Mouse (Mus musculus): ENCODE results near the gene Tnrc6b. TPM values are rescaled to one million over a fixed set of nuclear protein-coding genes. Genes with fewer than 3 reads are reported as not detected.
"Not testable (repeated sequence)": the region's sequence is repeated elsewhere in the genome, so short reads cannot be mapped to it uniquely, and the experiment has no call there.

The Tnrc6b gene
- polyA plus RNA-seq, 1 experiment from 2014 or later, result 17.9 TPM

DNA sequence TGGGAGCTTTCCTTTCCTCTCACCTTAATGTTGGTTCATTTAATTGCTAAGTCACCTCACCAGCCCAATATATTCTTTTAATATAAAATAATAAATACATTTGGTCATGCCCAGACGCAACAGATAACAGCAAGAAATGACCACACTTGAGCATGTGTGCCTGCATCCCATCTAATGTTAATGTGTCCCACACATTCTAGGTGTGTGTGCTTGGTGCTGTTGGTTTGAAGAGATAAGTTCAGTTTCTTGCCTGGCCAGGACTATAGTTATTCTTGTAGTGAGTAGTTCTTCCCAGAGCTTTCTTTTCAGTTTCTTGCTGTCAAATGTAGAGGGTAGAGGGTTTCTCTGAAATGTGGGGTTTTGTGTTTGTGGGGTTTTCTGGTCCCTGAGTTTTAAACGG lies 133.8 kb downstream of the Tnrc6b start:
- no peak overlapping the region for H3K4me3 ChIP-seq (ENCODE audit: low read depth, low read length)
- no peaks in the 10 kb centered on the region for H3K9me3 ChIP-seq (replicated peaks; ENCODE audit: control insufficient read depth, low read length)
- no peak overlapping the region for H3K4me2 ChIP-seq
- no peaks in the 10 kb centered on the region for H3K27me3 ChIP-seq (ENCODE audit: control insufficient read depth, insufficient read depth, low read length)
- no peak overlapping the region for H3K9ac ChIP-seq (ENCODE audit: low read depth, low read length)
- WGBS (ENCODE audit: insufficient replicate concordance), result 81% methylated on average over 2 of the region's 2 CpGs
- no peak for ATAC-seq (replicated peaks; ENCODE audit: insufficient number of reproducible peaks, low FRiP score, low TSS enrichment)
- H3K27ac ChIP-seq (ENCODE audit: low read depth, low read length), result no peak overlapping the region
- peaks cover 16% of the 10 kb centered on the region for H3K4me1 ChIP-seq (ENCODE audit: control insufficient read depth, insufficient read depth, low read length)
- H3K36me3 ChIP-seq (ENCODE audit: control insufficient read depth, insufficient read depth, low read length), result no peaks in the 10 kb centered on the region

DNA sequence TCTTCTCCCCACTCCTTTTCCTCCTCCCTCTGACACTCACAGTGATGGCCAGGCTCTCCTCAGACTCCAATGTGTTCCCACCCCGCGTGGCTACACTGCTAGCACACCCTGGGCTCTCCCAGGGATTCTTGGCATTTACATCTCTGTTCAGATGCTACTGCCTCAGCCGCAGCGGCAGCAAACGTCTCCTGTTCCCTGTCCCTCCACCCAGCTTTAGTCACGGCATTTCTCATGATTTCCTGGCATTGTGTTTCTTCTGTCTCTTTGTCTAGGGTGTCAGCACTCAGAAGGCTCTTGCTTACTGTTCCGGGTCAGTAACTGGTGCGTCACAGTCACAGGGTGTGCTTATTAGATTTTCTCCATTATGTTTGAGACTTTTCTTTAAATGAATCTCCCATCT lies 138.9 kb downstream of the Tnrc6b start:
- H3K4me2 ChIP-seq, result no peak overlapping the region
- H3K4me3 ChIP-seq (ENCODE audit: low read depth, low read length), result no peak overlapping the region
- WGBS (ENCODE audit: insufficient replicate concordance), result 45% methylated on average over 8 of the region's 8 CpGs
- H3K27me3 ChIP-seq (ENCODE audit: control insufficient read depth, insufficient read depth, low read length), result no peaks in the 10 kb centered on the region
- no peak overlapping the region for H3K9ac ChIP-seq (ENCODE audit: low read depth, low read length)
- H3K27ac ChIP-seq (ENCODE audit: low read depth, low read length), result no peak overlapping the region
- peaks cover 17% of the 10 kb centered on the region for H3K4me1 ChIP-seq (ENCODE audit: control insufficient read depth, insufficient read depth, low read length)
- H3K36me3 ChIP-seq (ENCODE audit: control insufficient read depth, insufficient read depth, low read length), result no peaks in the 10 kb centered on the region
- ATAC-seq (replicated peaks; ENCODE audit: insufficient number of reproducible peaks, low FRiP score, low TSS enrichment), result no peak
- H3K9me3 ChIP-seq (replicated peaks; ENCODE audit: control insufficient read depth, low read length), result no peaks in the 10 kb centered on the region

DNA sequence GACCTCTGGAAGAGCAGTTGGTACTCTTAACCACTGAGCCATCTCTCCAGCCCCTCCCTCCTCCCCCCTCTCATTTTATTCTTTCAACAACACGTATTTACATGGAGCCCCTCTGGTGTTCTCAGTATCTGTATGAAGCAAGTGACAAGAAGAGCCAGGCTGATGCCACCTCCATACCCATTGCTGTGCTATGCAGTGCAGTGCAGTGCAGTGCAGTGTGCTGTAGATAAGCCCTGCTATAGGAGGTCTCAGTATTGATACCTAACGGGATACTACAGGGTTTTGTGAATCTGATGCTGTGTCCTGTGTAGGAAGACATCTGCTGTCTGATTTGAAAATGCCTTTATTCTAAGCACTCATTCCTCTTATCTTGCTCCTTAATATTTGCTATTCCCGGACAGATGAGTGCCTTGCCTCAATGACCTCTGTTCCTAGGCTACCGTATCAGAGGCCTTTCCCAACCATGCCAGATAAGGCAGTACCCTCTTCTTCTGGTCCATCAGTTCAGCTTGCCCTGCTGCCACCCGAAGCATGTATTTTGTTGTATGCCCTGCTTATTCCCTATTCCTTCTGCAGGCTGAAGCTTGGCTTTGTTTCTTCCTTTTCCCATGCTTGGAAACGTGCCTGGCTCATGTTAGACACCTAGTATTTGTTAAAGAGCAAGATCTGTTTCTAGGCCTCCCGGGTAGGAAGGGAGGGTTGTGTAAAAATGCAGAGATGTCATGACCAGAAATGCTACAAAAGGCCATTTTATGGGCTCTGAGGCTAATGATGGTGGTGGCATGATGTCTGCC lies 139.8 kb downstream of the Tnrc6b start:
- no peak for ATAC-seq (replicated peaks; ENCODE audit: insufficient number of reproducible peaks, low FRiP score, low TSS enrichment)
- Histone ChIP-seq H3K9me3 (replicated peaks; ENCODE audit: control insufficient read depth, low read length) (no peaks in the 10 kb centered on the region), H3K27me3 (ENCODE audit: control insufficient read depth, insufficient read depth, low read length) (no peaks in the 10 kb centered on the region), H3K36me3 (ENCODE audit: control insufficient read depth, insufficient read depth, low read length) (no peaks in the 10 kb centered on the region), H3K4me2 (no peak overlapping the region; the same call in 1 of the 2 replicates), H3K4me1 (ENCODE audit: control insufficient read depth, insufficient read depth, low read length) (peaks cover 17% of the 10 kb centered on the region), H3K27ac (ENCODE audit: low read depth, low read length) (no peak overlapping the region), H3K9ac (ENCODE audit: low read depth, low read length) (no peak overlapping the region), H3K4me3 (ENCODE audit: low read depth, low read length) (no peak overlapping the region)
- 51% methylated on average over 7 of the region's 7 CpGs for WGBS (ENCODE audit: insufficient replicate concordance)

DNA sequence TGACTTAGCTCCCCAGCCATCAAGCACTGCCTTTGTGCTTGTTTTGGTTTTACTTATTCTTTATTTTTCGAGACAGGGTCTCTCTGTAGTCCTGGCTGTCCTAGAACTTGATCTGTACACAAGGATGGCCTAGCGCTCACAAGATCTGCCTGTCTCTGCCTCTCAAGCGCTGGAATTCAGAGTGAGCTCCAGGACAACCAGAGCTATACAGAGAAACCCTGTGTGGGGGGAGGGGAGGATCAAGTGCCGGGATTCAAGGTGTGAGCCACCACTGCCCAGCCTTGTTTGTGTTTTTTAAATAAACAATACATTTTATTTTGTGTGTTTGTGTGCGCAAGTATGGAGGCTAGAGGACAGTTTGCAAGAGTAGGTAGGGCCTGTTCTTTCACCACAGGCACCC lies 141.0 kb downstream of the Tnrc6b start:
- Histone ChIP-seq H3K9ac (ENCODE audit: low read depth, low read length) (no peak overlapping the region), H3K36me3 (ENCODE audit: control insufficient read depth, insufficient read depth, low read length) (no peaks in the 10 kb centered on the region), H3K9me3 (replicated peaks; ENCODE audit: control insufficient read depth, low read length) (no peaks in the 10 kb centered on the region), H3K27ac (ENCODE audit: low read depth, low read length) (no peak overlapping the region), H3K27me3 (ENCODE audit: control insufficient read depth, insufficient read depth, low read length) (no peaks in the 10 kb centered on the region), H3K4me2 (no peak overlapping the region), H3K4me1 (ENCODE audit: control insufficient read depth, insufficient read depth, low read length) (peaks cover 17% of the 10 kb centered on the region), H3K4me3 (ENCODE audit: low read depth, low read length) (no peak overlapping the region)
- WGBS (ENCODE audit: insufficient replicate concordance), result 92% methylated on average over 5 of the region's 5 CpGs
- no peak for ATAC-seq (replicated peaks; ENCODE audit: insufficient number of reproducible peaks, low FRiP score, low TSS enrichment)

DNA sequence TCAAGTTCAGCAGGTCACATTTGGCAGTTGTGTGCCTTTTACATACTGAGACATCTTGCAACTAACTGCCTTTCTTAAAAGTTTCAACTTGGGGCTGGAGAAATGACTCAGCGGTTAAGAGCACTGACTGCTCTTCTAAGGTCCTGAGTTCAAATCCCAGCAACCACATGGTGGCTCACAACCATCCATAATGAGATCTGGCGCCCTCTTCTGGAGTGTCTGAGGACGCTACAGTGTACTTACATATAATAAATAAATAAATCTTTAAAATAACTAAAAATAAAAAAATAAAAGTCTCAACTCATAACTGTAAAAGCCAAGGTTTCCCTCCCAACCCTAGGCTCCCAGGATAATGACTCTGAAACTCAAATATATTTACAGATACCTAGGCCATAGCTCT lies 141.4 kb downstream of the Tnrc6b start:
- H3K4me3 ChIP-seq (ENCODE audit: low read depth, low read length); H3K9me3 ChIP-seq (replicated peaks; ENCODE audit: control insufficient read depth, low read length); H3K4me2 ChIP-seq; ATAC-seq (replicated peaks; ENCODE audit: insufficient number of reproducible peaks, low FRiP score, low TSS enrichment); H3K36me3 ChIP-seq (ENCODE audit: control insufficient read depth, insufficient read depth, low read length); H3K9ac ChIP-seq (ENCODE audit: low read depth, low read length); H3K27ac ChIP-seq (ENCODE audit: low read depth, low read length); H3K27me3 ChIP-seq (ENCODE audit: control insufficient read depth, insufficient read depth, low read length): not testable (repeated sequence)
- H3K4me1 ChIP-seq (ENCODE audit: control insufficient read depth, insufficient read depth, low read length), result peaks cover 17% of the 10 kb centered on the region
- 77% methylated on average over 3 of the region's 3 CpGs for WGBS (ENCODE audit: insufficient replicate concordance)

DNA sequence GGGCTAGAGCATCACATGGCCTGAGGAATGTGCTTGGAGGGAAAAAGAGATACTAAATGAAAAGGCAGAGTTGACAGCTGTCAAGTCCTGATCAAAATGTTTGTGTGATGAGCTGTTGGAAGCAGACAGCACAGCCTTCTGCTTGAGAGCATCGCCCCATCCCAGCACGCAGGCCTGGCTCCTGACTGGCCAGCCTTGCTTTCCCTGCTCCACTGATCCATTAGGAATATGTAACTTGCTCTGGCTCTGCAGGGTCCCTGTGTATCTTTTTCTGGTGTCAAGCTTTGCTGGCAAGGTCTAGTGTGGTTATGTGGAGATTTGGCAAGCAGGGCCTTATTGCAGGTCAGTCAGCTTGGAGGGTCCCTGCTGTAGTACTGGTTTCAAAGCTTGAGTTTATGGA lies 148.3 kb downstream of the Tnrc6b start:
- no peak overlapping the region for H3K9ac ChIP-seq (ENCODE audit: low read depth, low read length)
- H3K4me1 ChIP-seq (ENCODE audit: control insufficient read depth, insufficient read depth, low read length), result peaks cover 6% of the 10 kb centered on the region; the same call in 1 of the 2 replicates
- H3K27ac ChIP-seq (ENCODE audit: low read depth, low read length), result no peak overlapping the region
- no peaks in the 10 kb centered on the region for H3K36me3 ChIP-seq (ENCODE audit: control insufficient read depth, insufficient read depth, low read length)
- H3K4me2 ChIP-seq, result no peak overlapping the region
- WGBS (ENCODE audit: insufficient replicate concordance), result 87% methylated on average over 2 of the region's 2 CpGs
- no peaks in the 10 kb centered on the region for H3K27me3 ChIP-seq (ENCODE audit: control insufficient read depth, insufficient read depth, low read length)
- H3K4me3 ChIP-seq (ENCODE audit: low read depth, low read length), result no peak overlapping the region
- ATAC-seq (replicated peaks; ENCODE audit: insufficient number of reproducible peaks, low FRiP score, low TSS enrichment), result no peak
- H3K9me3 ChIP-seq (replicated peaks; ENCODE audit: control insufficient read depth, low read length), result no peaks in the 10 kb centered on the region

DNA sequence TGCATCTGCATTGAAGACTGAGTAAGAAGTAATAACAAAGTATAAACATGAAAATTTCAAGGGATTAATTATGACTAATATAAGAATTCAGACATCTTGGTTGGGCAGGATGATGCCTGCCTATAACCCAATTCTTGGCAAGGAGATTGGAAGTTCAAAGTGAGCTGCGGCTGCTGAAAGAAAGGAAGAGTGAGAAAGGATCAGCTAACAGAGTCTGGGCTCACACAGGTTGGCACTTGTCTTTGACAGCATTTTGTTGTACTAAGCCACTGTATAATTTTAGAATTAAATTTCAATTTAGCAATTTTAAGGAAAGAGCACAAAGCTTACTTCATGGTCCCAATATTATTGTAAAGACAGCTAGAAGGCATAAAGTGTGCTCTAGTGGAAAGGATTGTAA lies 150.2 kb downstream of the Tnrc6b start:
- no peak overlapping the region for H3K9ac ChIP-seq (ENCODE audit: low read depth, low read length)
- 94% methylated on average over 1 of the region's 1 CpGs for WGBS (ENCODE audit: insufficient replicate concordance)

DNA sequence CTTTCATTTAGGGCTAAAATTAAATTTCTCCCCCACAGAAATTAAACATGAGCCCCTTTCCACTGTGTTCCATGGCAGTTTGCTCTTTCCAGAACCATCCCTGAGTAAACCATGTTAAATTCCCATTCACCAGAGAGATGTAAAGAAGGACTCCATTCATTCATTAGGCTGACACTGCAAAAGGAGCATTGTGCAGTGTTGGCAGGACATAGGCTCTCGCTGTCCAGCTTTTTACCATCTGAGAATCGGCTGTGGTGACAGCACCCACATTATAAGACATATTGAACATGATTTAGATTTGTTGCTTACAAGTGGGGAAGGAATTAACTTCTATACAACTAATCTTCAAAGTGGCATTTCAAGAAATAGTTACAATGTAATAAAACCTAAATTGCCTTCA lies 150.9 kb downstream of the Tnrc6b start:
- Histone ChIP-seq H3K9me3 (replicated peaks; ENCODE audit: control insufficient read depth, low read length) (no peaks in the 10 kb centered on the region), H3K4me1 (ENCODE audit: control insufficient read depth, insufficient read depth, low read length) (peaks cover 6% of the 10 kb centered on the region; the same call in 1 of the 2 replicates), H3K4me3 (ENCODE audit: low read depth, low read length) (no peak overlapping the region), H3K36me3 (ENCODE audit: control insufficient read depth, insufficient read depth, low read length) (0 out of 2 replicates have a peak, but pooled peaks cover 2% of the 10 kb centered on the region), H3K27me3 (ENCODE audit: control insufficient read depth, insufficient read depth, low read length) (no peaks in the 10 kb centered on the region), H3K9ac (ENCODE audit: low read depth, low read length) (no peak overlapping the region), H3K4me2 (no peak overlapping the region), H3K27ac (ENCODE audit: low read depth, low read length) (no peak overlapping the region)
- WGBS (ENCODE audit: insufficient replicate concordance), result 85% methylated on average over 2 of the region's 2 CpGs
- no peak for ATAC-seq (replicated peaks; ENCODE audit: insufficient number of reproducible peaks, low FRiP score, low TSS enrichment)

More for the DNA sequence above, 150.2 kb downstream of the Tnrc6b start:
- Histone ChIP-seq H3K4me2 (no peak overlapping the region), H3K36me3 (ENCODE audit: control insufficient read depth, insufficient read depth, low read length) (0 out of 2 replicates have a peak, but pooled peaks cover 1% of the 10 kb centered on the region), H3K27ac (ENCODE audit: low read depth, low read length) (no peak overlapping the region), H3K27me3 (ENCODE audit: control insufficient read depth, insufficient read depth, low read length) (no peaks in the 10 kb centered on the region), H3K4me1 (ENCODE audit: control insufficient read depth, insufficient read depth, low read length) (peaks cover 6% of the 10 kb centered on the region; the same call in 1 of the 2 replicates), H3K9me3 (replicated peaks; ENCODE audit: control insufficient read depth, low read length) (no peaks in the 10 kb centered on the region), H3K4me3 (ENCODE audit: low read depth, low read length) (no peak overlapping the region)
- ATAC-seq (replicated peaks; ENCODE audit: insufficient number of reproducible peaks, low FRiP score, low TSS enrichment), result no peak

DNA sequence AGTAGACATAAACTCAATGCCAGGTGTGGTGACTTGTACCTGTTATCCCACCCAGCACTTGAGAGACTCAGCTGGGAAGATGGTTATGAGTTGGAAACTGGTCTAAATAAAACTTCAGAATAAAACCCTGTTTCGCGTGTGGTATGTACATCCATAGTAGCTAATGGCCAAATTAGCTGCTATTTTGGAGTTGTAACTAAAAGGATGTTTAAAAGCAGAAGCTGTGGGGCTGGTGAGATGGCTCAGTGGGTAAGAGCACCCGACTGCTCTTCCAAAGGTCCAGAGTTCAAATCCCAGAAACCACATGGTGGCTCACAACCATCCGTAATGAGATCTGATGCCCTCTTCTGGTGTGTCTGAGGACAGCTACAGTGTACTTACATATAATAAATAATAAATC lies 157.5 kb downstream of the Tnrc6b start:
- not testable (repeated sequence) for H3K9ac ChIP-seq (ENCODE audit: low read depth, low read length); H3K27me3 ChIP-seq (ENCODE audit: control insufficient read depth, insufficient read depth, low read length); H3K4me3 ChIP-seq (ENCODE audit: low read depth, low read length); H3K9me3 ChIP-seq (replicated peaks; ENCODE audit: control insufficient read depth, low read length); ATAC-seq (replicated peaks; ENCODE audit: insufficient number of reproducible peaks, low FRiP score, low TSS enrichment); H3K27ac ChIP-seq (ENCODE audit: low read depth, low read length); H3K36me3 ChIP-seq (ENCODE audit: control insufficient read depth, insufficient read depth, low read length); H3K4me2 ChIP-seq; H3K4me1 ChIP-seq (ENCODE audit: control insufficient read depth, insufficient read depth, low read length)
- WGBS (ENCODE audit: insufficient replicate concordance), result 93% methylated on average over 4 of the region's 4 CpGs

Data from heart, embryonic 11.5 days (tissue).